Mouse (Mus musculus): ENCODE results near the gene Lipc.

The Lipc gene

DNA sequence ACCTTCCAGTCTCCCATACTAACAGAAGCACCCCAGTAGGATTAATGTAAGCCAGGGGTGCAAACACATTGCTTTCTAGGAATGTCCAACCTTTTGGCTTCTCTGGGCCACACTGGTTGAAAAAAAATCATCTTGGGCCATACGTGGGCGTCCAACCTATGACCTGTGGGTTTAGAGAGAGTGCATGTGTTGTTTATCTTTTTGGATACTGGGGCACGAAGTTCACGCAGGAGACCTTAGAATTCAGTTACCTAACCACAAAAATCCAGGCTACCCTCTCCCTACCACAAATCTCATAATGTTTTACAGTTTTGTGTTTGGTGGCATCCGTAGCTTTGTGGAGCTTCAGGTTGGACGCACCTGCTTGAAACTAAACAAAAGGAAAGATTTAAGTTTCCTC, 124.1 kb downstream of the Lipc start:
- ChIA-PET CTCF (interaction anchor here in 2 of 4 experiments (0.6 kb wide), 2 partner anchors 102 to 475 kb away, joined by 3 to 4 read pairs; no protein-coding TSS in a partner anchor), POLR2A (interaction anchor here in 1 of 4 experiments (1.1 kb wide), 1 partner anchor 8 kb away, joined by 3 read pairs; no protein-coding TSS in a partner anchor)

DNA sequence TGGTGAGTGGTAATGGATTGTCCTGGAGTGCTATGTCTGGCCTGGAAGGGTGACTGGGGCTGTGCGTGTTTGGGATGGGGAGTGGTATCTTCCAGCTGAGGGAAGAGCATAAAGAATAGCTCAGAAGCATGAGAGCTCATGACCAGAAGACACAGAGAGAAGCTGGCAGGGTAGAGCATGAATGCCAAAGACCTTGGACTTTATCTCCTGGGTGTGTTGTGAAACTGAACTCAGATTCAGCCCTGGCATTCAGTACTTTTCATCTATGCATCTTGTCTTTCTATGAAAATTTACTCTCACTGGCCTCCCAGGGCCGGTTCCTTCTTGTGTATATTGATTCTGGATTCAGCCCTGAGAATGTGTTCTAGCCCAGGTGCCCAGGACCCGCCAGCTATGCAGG, 127.9 kb downstream of the Lipc start:
- ChIA-PET CTCF (no interaction called here), POLR2A (no interaction called here)

DNA sequence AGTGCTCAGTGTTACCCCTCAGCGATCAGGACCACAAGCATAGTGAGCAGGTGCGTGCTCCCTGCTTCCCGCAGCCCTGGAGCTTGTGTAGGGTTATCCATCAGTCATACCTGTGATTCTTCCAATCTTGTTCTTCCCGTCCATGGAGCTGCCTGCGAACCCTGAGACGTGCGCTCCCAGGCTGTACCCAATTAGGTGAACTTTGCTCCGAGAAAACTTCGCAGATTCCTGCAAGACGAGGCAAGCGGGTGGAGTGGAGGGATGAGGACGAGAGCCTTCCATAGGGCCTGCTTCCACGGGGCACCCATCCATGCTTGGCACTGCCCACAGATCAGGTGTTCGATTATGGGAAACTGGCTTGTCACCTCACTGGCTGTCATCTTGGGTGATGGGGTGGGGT, 133.3 kb downstream of the Lipc start:
- ChIA-PET CTCF (no interaction called here), POLR2A (interaction anchor here in 2 of 4 experiments (0.6 to 1.1 kb wide), 3 partner anchors 35 to 130 kb away, joined by 3 read pairs; no protein-coding TSS in a partner anchor)

DNA sequence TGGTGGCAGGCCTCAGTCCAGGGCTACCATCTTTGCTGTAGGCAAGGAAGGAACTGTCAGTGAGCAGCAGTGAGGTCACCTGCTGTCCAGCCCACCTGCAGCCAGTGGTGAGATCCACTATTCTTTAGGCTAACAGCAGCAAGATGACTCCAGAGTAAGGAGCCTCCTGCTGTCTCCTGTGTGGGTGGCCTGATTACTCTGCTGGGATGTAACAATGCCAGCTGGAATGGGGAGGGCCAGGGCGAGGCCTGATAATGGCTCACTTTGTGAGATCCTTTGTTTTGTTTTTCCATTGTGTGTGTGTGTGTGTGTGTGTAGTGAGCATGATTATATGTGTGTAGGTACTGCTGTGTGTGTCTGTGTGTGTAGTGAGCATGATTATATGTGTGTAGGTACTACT, 134.6 kb downstream of the Lipc start:
- ChIA-PET POLR2A (interaction anchor here in 3 of 4 experiments (0.9 to 3.4 kb wide), 14 partner anchors 10 to 540 kb away, joined by 3 to 17 read pairs (median 4); no protein-coding TSS in a partner anchor), CTCF (interaction anchor here in 1 of 4 experiments (0.7 kb wide), 1 partner anchor 26 kb away, joined by 3 read pairs; no protein-coding TSS in a partner anchor)

DNA sequence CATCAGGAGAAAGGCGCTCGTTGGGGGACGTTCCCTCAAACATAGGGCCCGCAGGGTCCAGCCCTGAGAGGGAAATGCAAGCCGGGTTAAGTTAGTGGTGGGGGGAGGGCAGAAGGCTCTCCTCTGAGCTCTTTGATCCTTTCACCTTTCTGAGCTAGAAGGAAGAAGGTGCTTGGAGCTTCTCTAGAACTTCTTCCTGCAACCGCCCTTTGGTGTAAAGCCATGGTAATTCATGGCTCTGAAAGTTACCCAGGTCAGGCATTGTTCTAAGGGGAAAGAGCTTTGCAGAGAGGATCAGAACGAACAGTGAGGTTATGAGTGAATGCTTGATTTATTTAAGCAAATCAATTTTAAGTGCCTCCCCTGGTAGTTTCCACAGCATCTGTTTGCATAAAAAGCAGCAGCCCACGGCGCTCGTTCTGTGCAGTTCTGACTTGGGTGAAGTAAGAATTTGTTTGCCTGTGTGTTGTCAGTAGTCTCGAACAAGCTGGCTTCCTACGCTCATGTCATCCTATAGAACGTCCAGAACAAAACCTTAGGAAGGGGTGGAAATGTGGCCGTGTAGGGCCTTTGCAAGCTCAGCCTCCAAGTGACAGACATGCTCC, 135.2 kb downstream of the Lipc start:
- CTCF ChIA-PET = interaction anchor here in 2 of 4 experiments (0.6 to 0.7 kb wide), 2 partner anchors 26 to 309 kb away, joined by 3 to 6 read pairs; no protein-coding TSS in a partner anchor

DNA sequence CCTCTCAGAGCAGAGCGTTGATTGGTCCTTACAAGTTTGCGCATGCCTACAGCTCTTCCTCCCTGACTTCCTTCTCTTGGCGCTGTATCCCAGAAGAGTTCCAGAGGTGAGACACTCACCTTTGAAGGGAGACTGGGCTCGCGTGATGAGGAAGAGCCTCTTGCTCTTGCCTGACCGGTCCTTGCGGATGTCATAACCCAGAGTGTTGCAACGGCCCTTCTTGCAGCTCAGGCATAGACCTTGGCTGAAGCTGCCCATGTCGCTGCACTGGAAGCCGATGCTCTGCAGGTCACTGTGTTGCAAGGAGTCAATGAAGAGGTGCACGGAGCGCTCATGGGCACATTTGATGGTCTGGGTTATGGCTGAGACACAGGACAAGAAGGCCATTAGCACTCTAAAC, 139.5 kb downstream of the Lipc start:
- CTCF ChIA-PET = interaction anchor here in 2 of 4 experiments (0.5 to 0.7 kb wide), 3 partner anchors 28 to 1237 kb away, joined by 3 to 4 read pairs (median 4); no protein-coding TSS in a partner anchor

More for the DNA sequence above, 135.2 kb downstream of the Lipc start:
- POLR2A ChIA-PET = interaction anchor here in 3 of 4 experiments (0.6 to 3.4 kb wide), 20 partner anchors 9 to 1662 kb away, joined by 3 to 17 read pairs (median 4); no protein-coding TSS in a partner anchor

DNA sequence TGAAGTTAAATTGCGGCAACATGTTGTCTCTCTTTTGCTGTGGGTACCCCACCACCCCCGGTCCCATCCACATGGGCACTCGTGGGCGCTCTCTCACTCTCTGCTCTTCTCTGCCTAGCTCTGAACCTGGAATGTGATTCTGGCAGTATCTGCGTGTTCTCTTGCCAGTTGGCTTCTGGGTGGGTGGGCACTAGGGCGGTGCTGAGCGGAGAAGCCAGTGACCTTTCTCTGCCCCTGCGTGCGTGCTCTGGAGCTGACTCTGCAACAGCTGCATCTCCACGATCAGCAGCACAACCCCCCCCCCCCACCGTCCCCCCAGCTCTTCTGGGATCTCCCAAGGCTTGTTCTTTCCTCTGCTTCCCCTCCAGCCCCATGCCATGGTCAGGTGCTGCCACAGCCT, 144.3 kb downstream of the Lipc start:
- ChIA-PET POLR2A (interaction anchor here in 2 of 4 experiments (0.7 to 3.3 kb wide), 5 partner anchors 8 to 119 kb away, joined by 3 to 17 read pairs (median 8); no protein-coding TSS in a partner anchor), CTCF (no interaction called here)

More for the DNA sequence above, 139.5 kb downstream of the Lipc start:
- POLR2A ChIA-PET = interaction anchor here in 2 of 4 experiments (0.7 to 1.5 kb wide), 4 partner anchors 8 to 42 kb away, joined by 3 to 5 read pairs (median 4); no protein-coding TSS in a partner anchor

DNA sequence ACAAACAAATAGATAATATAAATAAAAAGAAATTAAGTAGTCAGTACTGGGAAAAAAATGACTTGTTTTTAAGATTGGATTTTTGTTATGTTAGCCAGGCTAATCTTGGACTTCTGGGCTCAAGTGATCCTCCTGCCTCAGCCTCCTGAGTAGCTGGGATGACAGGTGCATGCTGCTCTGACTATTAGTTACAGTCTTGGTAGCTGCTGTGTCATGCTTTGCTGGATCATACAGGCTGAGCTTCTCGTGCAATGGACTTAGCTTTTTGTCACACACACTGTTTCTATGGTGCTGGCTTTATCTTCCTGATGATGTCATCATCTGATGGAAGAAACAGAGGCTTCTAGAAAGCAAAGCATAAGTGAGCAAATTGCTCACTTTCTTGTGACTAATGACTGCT, 146.0 kb downstream of the Lipc start:
- ChIA-PET POLR2A (interaction anchor here in 1 of 4 experiments (0.5 to 3.3 kb wide), 5 partner anchors 10 to 169 kb away, joined by 3 to 17 read pairs (median 4); no protein-coding TSS in a partner anchor), CTCF (interaction anchor here in 2 of 4 experiments (0.7 kb wide), 2 partner anchors 498 to 794 kb away, joined by 4 read pairs; no protein-coding TSS in a partner anchor)

DNA sequence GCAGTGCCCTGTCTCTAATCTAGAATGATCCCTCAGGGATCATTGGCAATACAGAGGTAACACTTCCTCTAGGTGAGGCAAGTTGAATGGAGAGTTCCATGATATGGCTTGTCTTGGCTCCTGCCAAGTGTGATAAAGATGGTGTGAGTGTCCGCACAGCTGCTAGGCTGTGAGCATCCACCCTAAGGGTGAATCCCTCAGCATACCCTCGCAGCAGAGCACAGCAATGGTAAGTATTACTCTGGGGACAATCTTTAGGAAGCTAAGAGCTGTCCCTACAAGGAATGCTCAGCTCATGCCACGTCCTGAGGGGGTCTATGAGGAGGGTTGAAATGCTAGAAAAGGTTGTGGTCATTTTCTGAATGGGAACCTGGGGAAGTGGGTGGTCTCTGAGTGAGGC, 149.2 kb downstream of the Lipc start:
- ChIA-PET CTCF (interaction anchor here in 1 of 4 experiments (0.6 kb wide), 1 partner anchor 1490 kb away, joined by 3 read pairs; no protein-coding TSS in a partner anchor), POLR2A (interaction anchor here in 1 of 4 experiments (0.6 to 1.1 kb wide), 2 partner anchors 12 to 258 kb away, joined by 3 read pairs; no protein-coding TSS in a partner anchor)

DNA sequence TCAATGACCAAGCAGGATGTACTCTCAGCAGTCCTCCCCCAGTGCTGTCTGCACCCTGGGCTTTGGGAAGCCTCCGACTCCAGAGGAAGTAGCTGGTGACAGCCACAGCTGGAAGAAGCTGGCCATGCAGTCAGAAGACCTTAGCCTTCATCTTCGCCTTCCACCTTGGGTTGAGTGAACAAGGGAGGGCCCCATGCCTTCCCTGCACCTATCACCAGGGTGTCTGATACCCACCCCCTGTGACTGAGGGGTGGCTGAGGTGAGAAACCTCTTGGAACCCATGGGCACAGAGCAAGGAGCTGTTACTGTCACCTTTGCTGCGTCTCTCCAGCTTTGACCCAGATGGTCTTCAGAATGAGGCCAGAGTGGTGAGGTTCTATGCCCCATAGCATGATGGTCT, 150.3 kb downstream of the Lipc start:
- CTCF ChIA-PET = no interaction called here
- POLR2A ChIA-PET = interaction anchor here in 1 of 4 experiments (0.6 kb wide), 1 partner anchor 15 kb away, joined by 3 read pairs; no protein-coding TSS in a partner anchor

DNA sequence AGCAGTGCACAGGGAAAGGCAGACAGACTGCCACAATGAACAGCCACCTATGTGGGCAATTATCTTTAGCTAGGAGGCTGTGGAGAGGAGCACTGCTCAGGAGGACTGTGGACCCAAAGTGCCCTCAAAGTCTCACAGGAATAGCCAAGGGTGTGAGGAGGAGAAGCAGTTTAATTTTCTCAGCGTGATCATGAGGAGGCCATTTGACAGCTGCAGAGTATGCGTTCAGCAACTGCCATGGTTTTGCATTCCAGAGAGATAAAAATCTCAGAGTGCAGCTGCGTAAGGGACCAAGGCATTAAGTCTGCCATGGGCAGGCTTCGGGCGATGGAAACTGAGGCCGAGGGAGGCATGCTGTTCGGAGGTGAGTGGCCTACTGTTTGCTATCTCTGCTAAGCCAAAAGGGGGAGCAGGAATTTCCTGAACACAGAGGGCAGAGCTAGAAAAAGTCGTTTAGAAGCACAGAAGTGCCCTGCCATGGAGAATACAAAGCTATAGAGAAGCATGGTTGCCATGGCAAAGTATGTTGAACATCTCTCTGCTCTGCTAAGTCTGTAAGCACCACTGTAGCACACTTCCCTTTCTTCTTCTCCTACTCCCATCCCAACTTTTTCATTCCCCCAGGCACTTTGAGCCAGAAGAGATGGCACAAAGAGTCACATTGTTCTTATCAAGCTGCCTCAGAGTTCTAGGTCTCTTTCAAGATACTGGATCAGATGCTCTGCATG, 151.3 kb downstream of the Lipc start:
- CTCF ChIA-PET = no interaction called here
- POLR2A ChIA-PET = no interaction called here

DNA sequence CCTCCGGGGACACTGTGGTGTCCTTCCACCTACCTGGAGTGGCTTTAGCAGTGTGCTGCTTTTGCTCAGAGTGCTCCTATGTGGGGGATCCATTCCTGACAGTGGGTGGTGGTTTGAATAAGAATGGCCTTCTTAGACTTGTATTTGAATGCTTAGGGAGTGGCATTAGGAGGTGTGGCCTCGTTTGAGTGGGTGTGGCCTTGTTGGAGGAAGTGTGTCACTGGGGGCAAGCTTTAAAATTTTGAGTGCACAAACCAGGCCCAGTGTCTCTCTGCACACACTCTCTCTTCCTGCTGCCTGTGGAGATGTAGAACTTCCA, 156.6 kb downstream of the Lipc start:
- CTCF ChIA-PET = interaction anchor here in 3 of 4 experiments (0.9 to 1.4 kb wide), 5 partner anchors 129 to 525 kb away, joined by 3 to 5 read pairs (median 4); no protein-coding TSS in a partner anchor
- POLR2A ChIA-PET = interaction anchor here (0.6 to 2.9 kb wide), 23 partner anchors 9 to 265 kb away, joined by 3 to 16 read pairs (median 4); partner anchors contain the start of genes Adam10 (in 1 of the 4), Mindy2 (in 1 of the 4) and Sltm (in 1 of the 4)

DNA sequence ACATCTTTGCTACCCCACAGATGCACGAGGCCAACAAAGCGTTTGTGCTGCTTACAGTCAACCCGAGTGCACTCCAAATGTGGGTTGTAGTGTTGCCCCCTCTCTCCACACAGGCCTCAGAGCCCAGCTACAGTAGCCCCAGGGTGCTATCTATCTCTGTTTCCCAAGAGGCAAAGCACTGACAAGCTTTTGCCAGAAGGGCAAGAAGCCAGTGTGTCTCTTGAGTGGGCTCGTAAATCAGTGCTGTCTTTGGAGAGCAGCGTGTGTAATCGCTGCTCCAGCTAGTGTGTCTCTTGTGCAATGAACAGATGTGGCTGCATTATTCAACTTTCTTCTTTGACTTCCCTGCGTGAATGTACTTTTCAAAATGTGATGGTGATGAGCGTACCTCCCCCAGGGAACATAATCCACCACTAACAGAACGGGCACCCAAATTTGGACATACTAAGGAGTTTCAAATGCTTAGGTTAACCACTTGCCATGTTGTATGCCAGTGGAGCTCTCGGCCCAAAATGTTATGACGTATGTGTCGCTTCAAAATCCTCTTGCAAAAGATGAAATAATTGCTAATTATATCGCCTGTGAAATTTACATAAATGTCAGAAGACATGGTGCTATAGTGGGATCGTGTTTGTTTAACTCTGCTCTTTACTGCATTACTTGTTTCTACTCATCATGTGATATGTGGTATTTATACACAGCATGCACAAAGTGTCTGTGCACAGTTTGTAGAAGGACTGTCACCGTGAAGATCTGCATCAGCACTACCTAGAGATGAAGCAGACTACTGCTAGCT, 157.2 kb downstream of the Lipc start:
- ChIA-PET POLR2A (interaction anchor here in 3 of 4 experiments (0.6 to 2.9 kb wide), 24 partner anchors 10 to 252 kb away, joined by 3 to 16 read pairs (median 3); partner anchors contain the start of genes Adam10 (in 1 of the 3), Mindy2 (in 1 of the 3) and Sltm (in 1 of the 3)), CTCF (interaction anchor here in 3 of 4 experiments (0.6 to 1.3 kb wide), 5 partner anchors 130 to 526 kb away, joined by 3 to 4 read pairs (median 4); no protein-coding TSS in a partner anchor)

DNA sequence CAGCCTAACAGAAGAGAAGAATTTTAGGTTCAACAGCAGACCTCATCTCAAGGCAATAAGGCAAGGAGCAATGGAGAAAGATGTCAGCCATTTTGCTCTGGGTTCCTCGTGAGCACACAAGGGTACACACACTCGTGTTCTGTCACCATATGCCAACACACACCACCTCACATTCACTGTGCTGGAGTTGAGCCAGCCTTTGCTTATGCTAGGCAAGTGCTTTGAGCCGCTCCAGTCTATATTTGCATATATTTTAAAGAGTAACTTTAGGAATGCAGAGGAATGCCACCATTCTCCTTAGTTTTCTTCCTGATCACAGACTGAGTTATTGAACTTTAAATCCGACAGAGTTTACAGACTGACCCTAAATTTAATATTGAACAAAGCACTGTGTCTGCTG, 161.4 kb downstream of the Lipc start:
- POLR2A ChIA-PET = no interaction called here

DNA sequence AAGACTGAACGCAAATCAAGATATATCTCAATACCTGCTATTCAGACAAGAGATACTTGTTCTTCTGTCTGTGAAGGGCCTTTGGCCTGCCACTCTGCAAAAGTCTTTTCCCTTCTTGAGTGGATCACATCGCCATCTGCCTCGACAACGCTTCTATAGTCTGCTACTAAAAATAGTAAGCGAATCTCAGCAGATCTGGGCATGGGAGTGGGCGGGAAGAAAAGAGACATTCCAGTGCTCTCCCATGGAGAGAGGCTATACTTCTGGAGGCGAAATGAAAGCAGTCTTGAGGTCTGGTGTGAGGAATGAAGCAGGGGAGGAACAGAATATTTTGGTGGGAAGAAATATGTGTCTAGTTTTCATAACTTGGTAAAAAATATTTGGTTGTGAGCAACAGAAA, 163.3 kb downstream of the Lipc start:
- CTCF ChIA-PET = no interaction called here

More for the DNA sequence above, 161.4 kb downstream of the Lipc start:
- CTCF ChIA-PET = no interaction called here

DNA sequence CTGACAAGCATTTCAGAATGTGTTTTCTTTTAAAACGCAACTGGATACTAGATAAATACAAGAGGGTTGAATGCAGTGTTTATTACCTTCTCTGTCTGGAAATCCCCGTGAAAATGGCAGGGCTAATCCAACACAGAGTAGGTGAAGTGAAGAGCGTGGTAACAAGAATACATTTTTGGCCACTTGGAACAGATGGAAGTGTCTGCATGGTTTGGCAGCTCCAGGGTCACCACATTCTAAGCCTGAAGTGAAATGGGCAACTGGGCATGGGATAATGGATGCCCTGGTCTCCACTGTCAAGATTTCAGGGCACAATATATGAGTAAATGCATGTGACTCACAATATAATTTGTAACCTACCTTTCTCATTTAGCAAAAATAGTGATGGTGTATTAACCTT, 169.8 kb downstream of the Lipc start:
- POLR2A ChIA-PET = no interaction called here
- CTCF ChIA-PET = no interaction called here

More for the DNA sequence above, 163.3 kb downstream of the Lipc start:
- POLR2A ChIA-PET = no interaction called here

DNA sequence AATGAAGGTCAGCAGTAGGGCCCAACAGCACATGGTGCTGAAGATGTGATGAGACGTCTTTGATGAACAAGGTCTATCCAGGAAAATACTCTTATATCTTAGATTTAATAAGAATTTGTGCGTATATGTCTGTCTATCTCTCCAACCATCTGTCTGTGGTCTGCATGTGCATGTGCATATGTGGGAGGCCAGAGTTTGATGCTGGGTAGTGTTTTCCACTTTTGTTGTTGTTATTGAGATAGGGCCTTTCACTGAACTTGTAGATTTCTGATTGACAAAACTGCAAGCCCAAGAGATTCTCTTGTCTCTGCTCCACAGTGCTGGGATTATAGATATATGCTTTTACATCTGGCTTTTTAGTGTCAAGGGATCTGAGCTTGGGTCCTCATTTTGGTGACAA, 176.5 kb downstream of the Lipc start:
- CTCF ChIA-PET = no interaction called here
- POLR2A ChIA-PET = no interaction called here

DNA sequence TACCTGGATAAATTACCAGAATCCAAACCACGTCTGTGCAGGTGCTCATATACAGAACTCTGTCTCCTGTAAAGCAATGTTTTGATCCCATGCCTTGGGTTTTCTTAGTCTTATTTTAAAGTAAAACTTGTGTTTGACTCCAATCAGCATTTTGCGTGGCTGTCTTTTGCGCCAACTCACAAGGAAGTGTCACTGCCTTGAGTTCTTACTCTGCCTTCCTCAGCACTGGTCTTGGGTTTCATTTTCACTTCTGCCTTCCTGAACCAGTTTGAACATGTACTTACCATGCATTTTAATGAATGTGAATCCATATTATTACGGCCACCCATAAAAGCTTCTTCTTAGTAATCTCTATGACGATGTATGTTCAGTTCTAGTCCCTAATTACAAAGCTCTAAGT, 191.1 kb downstream of the Lipc start:
- ChIA-PET CTCF (interaction anchor here in 1 of 4 experiments (0.5 kb wide), 1 partner anchor 700 kb away, joined by 3 read pairs; no protein-coding TSS in a partner anchor), POLR2A (no interaction called here)

Measured in embryonic stem cell, embryonic (primary cell).